Mouse (Mus musculus) lung, adult 2 months (tissue): ENCODE measurements at regions not wholly inside any gene's neighbourhood (a gene's known extent, or its start where the extent isn't known, plus 50 kb on each side); places are given as distances from the start of the nearest gene placed in this dataset.

ENCODE experiments used
- CTCF ChIP-seq: fragments of 200-500 bp; IDR thresholded peaks from 2 replicates; pipeline ENCODE4 v1.5.1; 2011; ENCODE audit warnings: mild to moderate bottlenecking, low read length, control low read depth; ENCODE audit not compliant: insufficient read depth
- POLR2A ChIP-seq: fragments of 200-500 bp; IDR thresholded peaks from 2 replicates; pipeline ENCODE4 v1.6.1; 2011; ENCODE audit warnings: low read depth, mild to moderate bottlenecking, control low read depth, low read length, borderline replicate concordance; ENCODE audit errors: extremely low read depth

GRCm38 (mm10) chr10:38575726-38576125 lies 245.9 kb downstream of the Rfpl4b start:
- TF ChIP-seq CTCF (no peak), POLR2A (no peak)
